Mouse (Mus musculus): Measurements from ENCODE around the gene Rabgef1. TPM values are rescaled to one million over a fixed set of nuclear protein-coding genes. Genes with fewer than 3 reads are reported as not detected.

The Rabgef1 gene
- polyA plus RNA-seq, 1 experiment from 2014 or later, result 24.2 TPM

GRCm38 (mm10) chr5:130143101-130143500 lies 28.5 kb upstream of the Rabgef1 start:
- no peaks in the 10 kb centered on the region for H3K27me3 ChIP-seq (ENCODE audit: control insufficient read depth, insufficient read depth, low read length)
- H3K4me3 ChIP-seq (ENCODE audit: low read depth, low read length), result no peak overlapping the region
- DNase-seq (ENCODE audit: low spot score, missing footprints) (no peak), ATAC-seq (ENCODE audit: low FRiP score) (no peak)
- H3K4me1 ChIP-seq (ENCODE audit: control insufficient read depth, insufficient read depth, low read length), result peaks cover 7% of the 10 kb centered on the region
- 96% methylated on average over 7 of the region's 7 CpGs for WGBS
- H3K27ac ChIP-seq (ENCODE audit: low read depth, low read length), result no peak overlapping the region
- H3K9me3 ChIP-seq (ENCODE audit: control insufficient read depth, low read length), result no peaks in the 10 kb centered on the region
- no peak overlapping the region for H3K9ac ChIP-seq (ENCODE audit: low read length)
- H3K4me2 ChIP-seq, result no peak overlapping the region
- H3K36me3 ChIP-seq (ENCODE audit: control insufficient read depth, insufficient read depth, low read length), result no peaks in the 10 kb centered on the region

GRCm38 (mm10) chr5:130143977-130144333 lies 27.6 kb upstream of the Rabgef1 start:
- WGBS, result 4% methylated on average over 20 of the region's 20 CpGs
- Histone ChIP-seq H3K4me3 (ENCODE audit: low read depth, low read length) (peak overlapping the region; percentile 59), H3K27ac (ENCODE audit: low read depth, low read length) (peak overlapping the region; percentile 78), H3K4me1 (ENCODE audit: control insufficient read depth, insufficient read depth, low read length) (peaks cover 7% of the 10 kb centered on the region), H3K36me3 (ENCODE audit: control insufficient read depth, insufficient read depth, low read length) (no peaks in the 10 kb centered on the region), H3K9me3 (ENCODE audit: control insufficient read depth, low read length) (no peaks in the 10 kb centered on the region), H3K4me2 (peak overlapping the region; percentile 90), H3K9ac (ENCODE audit: low read length) (peak overlapping the region; percentile 54), H3K27me3 (ENCODE audit: control insufficient read depth, insufficient read depth, low read length) (no peaks in the 10 kb centered on the region)
- ATAC-seq (ENCODE audit: low FRiP score) (peak; percentile 59), DNase-seq (ENCODE audit: low spot score, missing footprints) (no peak)

GRCm38 (mm10) chr5:130144334-130145312 lies 27.0 kb upstream of the Rabgef1 start, which contains the start of gene Kctd7:
TSS of gene Kctd7 (plus strand) at chr5:130144861.
- ATAC-seq (ENCODE audit: low FRiP score) (peak; percentile 98), DNase-seq (ENCODE audit: low spot score, missing footprints) (peak; percentile 98)

GRCm38 (mm10) chr5:130145961-130146360 lies 25.6 kb upstream of the Rabgef1 start:
- Histone ChIP-seq H3K27me3 (ENCODE audit: control insufficient read depth, insufficient read depth, low read length) (no peaks in the 10 kb centered on the region), H3K4me3 (ENCODE audit: low read depth, low read length) (peak overlapping the region; percentile 59; the same call in 1 of the 2 replicates), H3K36me3 (ENCODE audit: control insufficient read depth, insufficient read depth, low read length) (no peaks in the 10 kb centered on the region), H3K9ac (ENCODE audit: low read length) (no peak overlapping the region), H3K27ac (ENCODE audit: low read depth, low read length) (no peak overlapping the region), H3K9me3 (ENCODE audit: control insufficient read depth, low read length) (no peaks in the 10 kb centered on the region), H3K4me1 (ENCODE audit: control insufficient read depth, insufficient read depth, low read length) (peaks cover 7% of the 10 kb centered on the region), H3K4me2 (no peak overlapping the region)
- 87% methylated on average over 8 of the region's 8 CpGs for WGBS
- DNase-seq (ENCODE audit: low spot score, missing footprints) (no peak), ATAC-seq (ENCODE audit: low FRiP score) (no peak)

More at GRCm38 (mm10) chr5:130144334-130145312, 27.0 kb upstream of the Rabgef1 start, which contains the start of gene Kctd7:
- Histone ChIP-seq H3K36me3 (ENCODE audit: control insufficient read depth, insufficient read depth, low read length) (no peaks in the 10 kb centered on the region), H3K9me3 (ENCODE audit: control insufficient read depth, low read length) (no peaks in the 10 kb centered on the region), H3K4me3 (ENCODE audit: low read depth, low read length) (peak within 1 kb of the TSS; percentile 59), H3K27me3 (ENCODE audit: control insufficient read depth, insufficient read depth, low read length) (no peaks in the 10 kb centered on the region), H3K9ac (ENCODE audit: low read length) (peak within 1 kb of the TSS; percentile 73), H3K27ac (ENCODE audit: low read depth, low read length) (peak within 1 kb of the TSS; percentile 78), H3K4me2 (peak within 1 kb of the TSS; percentile 90), H3K4me1 (ENCODE audit: control insufficient read depth, insufficient read depth, low read length) (peaks cover 7% of the 10 kb centered on the region)
- WGBS, result under 1% methylated on average over 66 of the region's 66 CpGs

- WGBS, result 84% methylated on average over 7 of the region's 7 CpGs
- Histone ChIP-seq H3K27me3 (ENCODE audit: control insufficient read depth, insufficient read depth, low read length) (no peaks in the 10 kb centered on the region), H3K9me3 (ENCODE audit: control insufficient read depth, low read length) (no peaks in the 10 kb centered on the region), H3K27ac (ENCODE audit: low read depth, low read length) (no peak overlapping the region), H3K9ac (ENCODE audit: low read length) (no peak overlapping the region), H3K4me3 (ENCODE audit: low read depth, low read length) (no peak overlapping the region), H3K36me3 (ENCODE audit: control insufficient read depth, insufficient read depth, low read length) (no peaks in the 10 kb centered on the region), H3K4me2 (no peak overlapping the region), H3K4me1 (ENCODE audit: control insufficient read depth, insufficient read depth, low read length) (peaks cover 7% of the 10 kb centered on the region)
- no peak for ATAC-seq (ENCODE audit: low FRiP score)
- no peak for DNase-seq (ENCODE audit: low spot score, missing footprints)
Observed at GRCm38 (mm10) chr5:130149726-130150310, 21.8 kb upstream of the Rabgef1 start.

GRCm38 (mm10) chr5:130154286-130154685 lies 17.3 kb upstream of the Rabgef1 start:
- no peak overlapping the region for H3K4me3 ChIP-seq (ENCODE audit: low read depth, low read length)
- no peak overlapping the region for H3K27ac ChIP-seq (ENCODE audit: low read depth, low read length)
- no peaks in the 10 kb centered on the region for H3K4me1 ChIP-seq (ENCODE audit: control insufficient read depth, insufficient read depth, low read length)
- DNase-seq (ENCODE audit: low spot score, missing footprints) (no peak), ATAC-seq (ENCODE audit: low FRiP score) (no peak)
- H3K9me3 ChIP-seq (ENCODE audit: control insufficient read depth, low read length), result no peaks in the 10 kb centered on the region
- H3K4me2 ChIP-seq, result no peak overlapping the region
- 88% methylated on average over 2 of the region's 2 CpGs for WGBS
- no peaks in the 10 kb centered on the region for H3K36me3 ChIP-seq (ENCODE audit: control insufficient read depth, insufficient read depth, low read length)
- no peak overlapping the region for H3K9ac ChIP-seq (ENCODE audit: low read length)
- no peaks in the 10 kb centered on the region for H3K27me3 ChIP-seq (ENCODE audit: control insufficient read depth, insufficient read depth, low read length)

- ATAC-seq (ENCODE audit: low FRiP score) (no peak), DNase-seq (ENCODE audit: low spot score, missing footprints) (no peak)
- whole genome bisulfite sequencing, result 70% methylated on average over 4 of the region's 4 CpGs
- Histone ChIP-seq H3K4me2 (no peak overlapping the region), H3K36me3 (ENCODE audit: control insufficient read depth, insufficient read depth, low read length) (no peaks in the 10 kb centered on the region), H3K9me3 (ENCODE audit: control insufficient read depth, low read length) (no peaks in the 10 kb centered on the region), H3K9ac (ENCODE audit: low read length) (no peak overlapping the region), H3K4me3 (ENCODE audit: low read depth, low read length) (no peak overlapping the region), H3K27me3 (ENCODE audit: control insufficient read depth, insufficient read depth, low read length) (no peaks in the 10 kb centered on the region), H3K27ac (ENCODE audit: low read depth, low read length) (no peak overlapping the region), H3K4me1 (ENCODE audit: control insufficient read depth, insufficient read depth, low read length) (no peaks in the 10 kb centered on the region)
Observed at GRCm38 (mm10) chr5:130158545-130158944, 13.1 kb upstream of the Rabgef1 start.

GRCm38 (mm10) chr5:130159761-130160201 lies 11.8 kb upstream of the Rabgef1 start:
- Histone ChIP-seq H3K9me3 (ENCODE audit: control insufficient read depth, low read length) (no peaks in the 10 kb centered on the region), H3K4me2 (no peak overlapping the region), H3K36me3 (ENCODE audit: control insufficient read depth, insufficient read depth, low read length) (no peaks in the 10 kb centered on the region), H3K4me3 (ENCODE audit: low read depth, low read length) (no peak overlapping the region), H3K4me1 (ENCODE audit: control insufficient read depth, insufficient read depth, low read length) (no peaks in the 10 kb centered on the region), H3K27ac (ENCODE audit: low read depth, low read length) (no peak overlapping the region), H3K27me3 (ENCODE audit: control insufficient read depth, insufficient read depth, low read length) (no peaks in the 10 kb centered on the region), H3K9ac (ENCODE audit: low read length) (no peak overlapping the region)
- ATAC-seq (ENCODE audit: low FRiP score) (no peak), DNase-seq (ENCODE audit: low spot score, missing footprints) (no peak)
- 69% methylated on average over 7 of the region's 7 CpGs for WGBS

- Histone ChIP-seq H3K27me3 (ENCODE audit: control insufficient read depth, insufficient read depth, low read length) (no peaks in the 10 kb centered on the region), H3K27ac (ENCODE audit: low read depth, low read length) (no peak overlapping the region), H3K9ac (ENCODE audit: low read length) (no peak overlapping the region), H3K9me3 (ENCODE audit: control insufficient read depth, low read length) (no peaks in the 10 kb centered on the region), H3K36me3 (ENCODE audit: control insufficient read depth, insufficient read depth, low read length) (no peaks in the 10 kb centered on the region), H3K4me3 (ENCODE audit: low read depth, low read length) (no peak overlapping the region), H3K4me2 (no peak overlapping the region), H3K4me1 (ENCODE audit: control insufficient read depth, insufficient read depth, low read length) (no peaks in the 10 kb centered on the region)
- ATAC-seq (ENCODE audit: low FRiP score), result no peak
- 4% methylated on average over 7 of the region's 7 CpGs for WGBS
- DNase-seq (ENCODE audit: low spot score, missing footprints), result peak; percentile 89
Observed at GRCm38 (mm10) chr5:130163670-130164069, 7.9 kb upstream of the Rabgef1 start.

All from midbrain, embryonic 11.5 days (tissue).